Mouse (Mus musculus) heart, postnatal 36 days (tissue): Measurements from ENCODE around the gene Hrh2. TPM values are rescaled to one million over a fixed set of nuclear protein-coding genes. Genes with fewer than 3 reads are reported as not detected.

ENCODE experiments used
- DNase-seq, 2 experiments: peaks; one replicate each; pipeline ENCODE4 v3.0.0; 2021 to 2022
- intact Hi-C: fragments of 180-260 bp; cut with DNase I; formaldehyde crosslinking; loops from one replicate; pipeline ENCODE4 v1.15.1; 2025
- total RNA-seq, 2 experiments: library from RNA; stranded (reverse); gene quantifications; 2 replicates each; pipeline ENCODE4 v1.2.3; 2021

The Hrh2 gene
- total RNA-seq, result under 1 TPM; 0.39 to 0.43 TPM

GRCm38 (mm10) chr13:54192021-54192481 lies at the start of gene Hrh2:
TSS of gene Hrh2 (plus strand) at chr13:54192129.
- DNase-seq, result no peak
- intact Hi-C loops, result no loop called here

GRCm38 (mm10) chr13:54143788-54144187 lies 48.1 kb upstream of the Hrh2 start:
- no peak for DNase-seq
- intact Hi-C loops, result no loop called here

- intact Hi-C loops, result no loop called here
- no peak for DNase-seq
Measured at GRCm38 (mm10) chr13:54144624-54145023, 47.3 kb upstream of the Hrh2 start.

GRCm38 (mm10) chr13:54147328-54147727 lies 44.6 kb upstream of the Hrh2 start:
- intact Hi-C loops, result no loop called here
- DNase-seq, result no peak

- no peak for DNase-seq
- intact Hi-C loops, result no loop called here
Measured at GRCm38 (mm10) chr13:54152421-54152820, 39.5 kb upstream of the Hrh2 start.

- intact Hi-C loops, result no loop called here
- no peak for DNase-seq
Measured at GRCm38 (mm10) chr13:54152911-54153310, 39.0 kb upstream of the Hrh2 start.

GRCm38 (mm10) chr13:54153672-54154218 lies 38.2 kb upstream of the Hrh2 start:
- no peak for DNase-seq
- intact Hi-C loops, result no loop called here

- intact Hi-C loops, result no loop called here
- no peak for DNase-seq
Measured at GRCm38 (mm10) chr13:54155822-54156221, 36.1 kb upstream of the Hrh2 start.

GRCm38 (mm10) chr13:54159256-54159655 lies 32.7 kb upstream of the Hrh2 start:
- intact Hi-C loops, result no loop called here
- no peak for DNase-seq

GRCm38 (mm10) chr13:54159756-54160155 lies 32.2 kb upstream of the Hrh2 start:
- no peak for DNase-seq
- intact Hi-C loops, result no loop called here

GRCm38 (mm10) chr13:54160546-54160945 lies 31.4 kb upstream of the Hrh2 start:
- intact Hi-C loops, result no loop called here
- DNase-seq, result no peak

- DNase-seq, result no peak
- intact Hi-C loops, result no loop called here
Measured at GRCm38 (mm10) chr13:54161514-54161913, 30.4 kb upstream of the Hrh2 start.

GRCm38 (mm10) chr13:54163363-54163762 lies 28.6 kb upstream of the Hrh2 start:
- DNase-seq, result no peak
- intact Hi-C loops, result no loop called here

GRCm38 (mm10) chr13:54164462-54164861 lies 27.5 kb upstream of the Hrh2 start:
- intact Hi-C loops, result no loop called here
- DNase-seq, result no peak

GRCm38 (mm10) chr13:54165066-54165465 lies 26.9 kb upstream of the Hrh2 start:
- no peak for DNase-seq
- intact Hi-C loops, result no loop called here

GRCm38 (mm10) chr13:54165765-54166164 lies 26.2 kb upstream of the Hrh2 start:
- intact Hi-C loops, result no loop called here
- no peak for DNase-seq

GRCm38 (mm10) chr13:54167036-54167435 lies 24.9 kb upstream of the Hrh2 start:
- DNase-seq, result no peak
- intact Hi-C loops, result no loop called here

- intact Hi-C loops, result no loop called here
- DNase-seq, result no peak
Measured at GRCm38 (mm10) chr13:54168675-54169074, 23.3 kb upstream of the Hrh2 start.

- no peak for DNase-seq
- intact Hi-C loops, result no loop called here
Measured at GRCm38 (mm10) chr13:54170288-54170687, 21.6 kb upstream of the Hrh2 start.

- intact Hi-C loops, result no loop called here
- DNase-seq, result no peak
Measured at GRCm38 (mm10) chr13:54171346-54171745, 20.6 kb upstream of the Hrh2 start.

- intact Hi-C loops, result no loop called here
- no peak for DNase-seq
Measured at GRCm38 (mm10) chr13:54171761-54172160, 20.2 kb upstream of the Hrh2 start.

- intact Hi-C loops, result no loop called here
- no peak for DNase-seq
Measured at GRCm38 (mm10) chr13:54173941-54174340, 18.0 kb upstream of the Hrh2 start.

- intact Hi-C loops, result no loop called here
- DNase-seq, result no peak
Measured at GRCm38 (mm10) chr13:54174703-54175102, 17.2 kb upstream of the Hrh2 start.
